Mouse (Mus musculus): ENCODE measurements around the gene Map2.

Map2 gene

DNA sequence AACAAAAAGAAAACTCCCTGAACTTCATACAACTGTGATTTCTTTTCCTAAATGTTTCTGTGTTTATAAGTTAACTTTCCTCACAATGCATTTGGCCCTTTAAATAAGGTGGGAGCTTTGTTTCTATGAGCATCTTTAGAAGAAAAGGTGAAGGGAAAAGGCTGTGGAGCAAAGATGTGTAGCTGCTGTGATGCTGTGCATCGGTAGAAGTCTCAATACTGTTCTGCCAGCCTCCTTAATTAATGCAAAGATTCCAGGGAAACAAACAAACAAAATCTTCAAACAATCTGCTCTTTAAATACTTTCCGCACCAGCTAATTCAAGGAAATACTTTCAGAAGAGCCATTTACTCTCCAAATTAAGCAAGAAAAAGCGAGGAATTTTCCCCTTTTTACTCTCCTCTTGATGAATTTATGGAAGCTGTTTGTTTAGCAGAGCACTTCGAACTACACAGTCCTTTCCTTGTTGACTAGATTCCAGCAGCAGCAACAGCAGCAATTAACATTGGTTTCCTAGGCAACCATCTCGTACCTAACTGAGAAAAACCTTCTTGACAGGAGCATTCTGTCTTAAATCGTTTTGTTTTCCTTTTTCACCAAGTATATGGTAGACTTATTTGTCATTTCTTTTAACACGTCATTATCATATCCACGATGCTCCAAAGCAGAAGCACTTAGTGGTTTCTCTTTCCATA is 220.0 kb downstream of the Map2 start:
- no peak for DNase-seq (ENCODE audit: low read depth, low spot score)

DNA sequence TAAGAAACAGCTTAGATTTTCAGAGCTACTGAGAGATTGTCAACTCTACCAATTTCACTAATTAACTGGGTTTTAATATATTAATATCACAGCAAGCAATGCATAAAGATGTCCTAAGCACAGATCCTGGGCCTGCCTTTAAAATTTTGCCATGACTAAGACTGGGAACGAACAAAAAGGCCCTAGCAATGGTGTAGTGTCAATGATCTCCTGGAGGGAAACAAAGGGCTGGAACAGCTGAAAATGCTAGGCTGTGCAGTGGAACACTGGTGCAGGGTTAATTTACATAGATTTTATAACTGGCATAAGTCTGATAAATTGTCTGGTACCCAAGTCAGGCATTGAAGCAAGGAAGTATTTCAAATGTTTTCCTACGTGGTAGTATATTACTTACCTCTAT is 220.8 kb downstream of the Map2 start:
- no peak for DNase-seq (ENCODE audit: low read depth, low spot score)

DNA sequence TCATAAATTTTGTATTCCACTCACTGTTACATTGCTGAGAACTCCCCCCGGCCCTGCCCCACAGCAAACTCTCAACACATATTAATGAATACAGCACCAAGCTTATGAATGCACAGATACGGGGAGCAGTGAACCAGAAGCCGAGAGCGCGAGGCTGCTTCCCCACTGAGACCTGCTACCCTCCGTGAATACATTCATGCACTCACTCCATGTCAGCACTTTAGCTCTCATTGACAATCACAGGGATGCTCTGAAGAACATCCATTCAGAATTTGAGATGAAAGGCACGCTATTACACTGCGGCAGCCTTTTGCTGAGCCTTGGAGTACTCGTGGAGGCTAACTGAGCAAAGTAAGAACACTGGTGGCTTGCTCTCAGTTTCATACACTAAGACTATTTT is 226.8 kb downstream of the Map2 start:
- DNase-seq (ENCODE audit: low read depth, low spot score): no peak

DNA sequence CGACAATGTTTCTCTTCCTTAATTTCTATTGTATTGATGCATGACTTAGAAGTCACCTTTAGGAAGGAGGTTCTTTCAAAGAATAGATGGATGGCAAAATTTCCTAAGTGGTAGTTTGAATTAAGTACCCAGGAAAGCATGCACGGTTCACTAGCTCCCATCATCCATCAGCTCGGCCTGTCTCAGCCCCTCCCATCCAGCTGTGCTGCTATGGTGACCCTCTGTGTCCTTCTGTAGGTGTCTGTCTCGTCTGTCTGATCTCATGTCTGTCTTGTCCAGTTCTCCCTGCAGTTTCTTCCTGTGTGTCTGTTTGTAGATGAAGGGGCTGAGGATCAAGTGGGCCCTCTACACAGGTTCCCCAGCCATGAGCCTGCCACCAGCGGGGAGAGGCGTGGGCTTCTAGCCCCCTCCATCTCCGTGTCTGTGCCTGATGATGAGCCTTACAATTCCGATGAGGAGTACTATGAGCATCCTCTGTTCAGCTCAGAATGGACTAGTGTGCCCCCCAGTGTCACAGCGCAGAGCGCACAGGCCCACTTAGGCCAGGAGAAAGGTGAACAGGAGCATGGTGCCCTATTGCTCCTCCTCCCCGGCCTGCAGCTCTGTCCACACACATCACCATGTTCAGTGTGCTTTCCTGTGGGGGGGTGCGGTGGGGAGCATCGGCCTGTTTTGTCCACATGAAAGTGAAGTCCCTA is 232.3 kb downstream of the Map2 start:
- DNase-seq (ENCODE audit: low read depth, low spot score): no peak

DNA sequence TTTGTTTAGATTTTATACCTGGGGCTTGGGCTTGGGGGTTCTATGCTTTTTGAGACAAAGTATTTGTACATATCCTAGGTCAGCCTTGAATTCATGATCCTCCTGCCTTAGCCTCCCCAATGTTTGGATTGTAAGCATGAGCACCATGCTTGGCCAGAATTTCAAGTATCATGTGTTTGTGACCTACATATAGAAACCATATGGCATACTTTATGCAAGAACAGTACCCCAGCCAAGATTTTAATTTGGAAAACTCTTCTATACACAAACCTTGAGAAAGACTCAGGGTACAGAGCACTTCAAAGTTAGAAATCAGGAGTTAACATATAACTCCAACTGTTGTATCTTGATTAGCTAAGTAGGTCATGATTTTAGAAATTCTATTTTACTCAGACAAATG is 243.3 kb downstream of the Map2 start:
- no peak for DNase-seq (ENCODE audit: low read depth, low spot score)

DNA sequence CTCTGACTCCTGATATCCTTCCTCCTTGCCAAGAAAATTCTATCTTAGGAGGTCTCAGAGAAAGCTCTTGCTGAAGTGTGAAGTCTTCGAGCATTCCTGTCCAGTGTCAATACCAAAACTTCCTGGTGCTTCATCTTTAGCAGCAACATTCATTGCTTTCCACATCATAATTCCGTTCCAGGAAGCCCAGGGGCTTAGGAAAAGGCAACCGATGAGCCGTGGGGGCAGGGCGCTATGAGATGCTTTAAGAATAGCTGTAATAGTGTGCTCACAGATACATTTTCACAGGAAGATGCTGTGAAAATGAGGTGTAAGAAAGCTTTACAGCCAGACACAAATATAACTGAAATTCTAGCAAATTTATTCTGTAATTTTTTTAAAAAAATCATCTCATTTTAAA is 251.0 kb downstream of the Map2 start:
- no peak for DNase-seq (ENCODE audit: low read depth, low spot score)

DNA sequence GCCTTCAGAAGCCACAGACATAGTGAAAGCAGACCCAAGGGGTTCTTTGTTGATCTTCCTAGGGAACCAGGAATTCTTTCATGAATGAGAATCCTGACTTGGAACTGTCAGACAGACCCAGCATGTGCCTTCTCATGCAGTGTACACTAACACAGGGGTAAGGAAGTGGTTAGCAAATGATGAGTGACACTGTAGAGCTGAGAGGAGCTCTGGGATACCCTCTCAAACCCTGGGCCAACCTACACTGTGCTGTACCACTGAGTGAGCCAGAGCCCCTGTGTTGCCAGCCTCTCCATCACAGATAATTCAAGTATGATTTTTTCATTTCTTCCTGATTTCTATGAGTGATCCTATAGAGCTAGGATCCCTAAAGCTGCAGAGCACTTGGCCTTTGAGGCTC is 255.9 kb downstream of the Map2 start:
- no peak for DNase-seq (ENCODE audit: low read depth, low spot score)

DNA sequence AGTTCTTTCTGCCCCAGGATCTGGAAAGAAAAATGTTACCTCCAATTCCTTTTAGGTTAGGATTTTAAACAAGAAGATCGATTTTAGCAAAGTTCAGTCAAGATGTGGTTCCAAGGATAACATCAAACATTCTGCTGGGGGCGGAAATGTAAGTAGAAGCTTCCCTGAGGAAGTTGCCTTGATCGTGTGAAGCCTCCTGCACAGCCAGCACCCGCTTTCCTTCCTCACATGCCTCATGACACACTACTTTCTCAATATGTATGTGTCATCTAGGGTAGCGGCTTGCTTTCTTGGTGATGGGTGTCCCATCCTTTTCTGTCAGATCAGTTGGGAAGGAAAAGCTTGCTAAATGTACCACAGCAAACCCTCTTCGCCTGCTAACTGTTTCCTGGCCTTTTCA is 256.4 kb downstream of the Map2 start:
- DNase-seq (ENCODE audit: low read depth, low spot score): no peak

DNA sequence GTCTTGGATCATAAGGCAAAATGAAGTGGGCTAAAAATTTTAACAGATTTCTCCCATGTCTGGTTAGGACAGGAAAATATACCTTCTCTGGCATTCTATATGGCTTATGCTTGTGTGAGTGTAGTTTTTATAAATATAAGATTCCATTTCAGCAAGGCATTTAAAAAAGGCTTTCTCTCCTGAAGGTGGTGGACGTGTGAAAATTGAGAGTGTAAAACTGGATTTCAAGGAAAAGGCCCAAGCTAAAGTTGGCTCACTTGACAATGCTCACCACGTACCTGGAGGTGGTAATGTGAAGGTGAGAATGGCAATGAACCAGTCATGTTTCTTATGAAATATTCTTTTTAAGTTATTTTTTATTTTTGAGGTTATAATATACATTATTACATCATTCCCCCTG is 263.0 kb downstream of the Map2 start:
- DNase-seq (ENCODE audit: low read depth, low spot score): no peak

DNA sequence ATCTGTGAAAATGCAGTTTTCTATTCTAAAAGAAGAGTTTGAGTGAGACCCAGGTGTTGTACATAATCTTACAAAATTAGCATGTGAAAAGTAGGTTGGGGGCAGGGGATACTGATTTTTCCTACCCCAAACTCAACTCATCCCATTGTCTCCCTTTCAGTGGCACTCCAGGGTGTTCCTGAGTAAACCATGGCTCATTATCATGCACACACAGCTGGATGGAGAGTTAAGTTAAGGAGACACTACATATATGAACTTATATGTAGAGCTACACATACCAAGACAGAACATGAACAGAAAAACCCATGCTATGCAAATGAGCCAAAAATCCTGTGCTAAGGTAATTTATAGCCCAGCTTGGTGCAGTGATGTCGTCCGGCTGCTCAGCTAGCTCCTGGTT is 267.8 kb downstream of the Map2 start:
- DNase-seq (ENCODE audit: low read depth, low spot score): no peak

DNA sequence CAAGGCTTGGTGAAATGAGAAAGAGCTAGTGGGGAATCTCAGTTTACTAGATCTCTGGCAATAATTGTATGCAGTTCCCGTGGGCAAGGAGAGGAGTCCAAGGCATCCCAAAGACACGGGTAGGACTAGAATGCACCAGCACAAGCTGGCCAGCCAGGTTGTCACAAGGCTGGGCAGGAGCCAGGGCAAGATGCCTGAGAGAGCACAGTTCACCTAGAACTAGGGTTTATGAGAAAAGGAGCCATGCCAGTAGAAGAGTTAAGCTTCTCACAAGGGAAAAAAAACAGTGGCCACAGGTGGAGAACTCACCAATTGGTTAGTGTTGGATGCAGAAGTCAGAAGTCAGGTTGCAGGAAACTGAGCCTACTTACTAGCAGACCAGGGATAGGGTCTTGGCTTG is 274.4 kb downstream of the Map2 start:
- no peak for DNase-seq (ENCODE audit: low read depth, low spot score)

DNA sequence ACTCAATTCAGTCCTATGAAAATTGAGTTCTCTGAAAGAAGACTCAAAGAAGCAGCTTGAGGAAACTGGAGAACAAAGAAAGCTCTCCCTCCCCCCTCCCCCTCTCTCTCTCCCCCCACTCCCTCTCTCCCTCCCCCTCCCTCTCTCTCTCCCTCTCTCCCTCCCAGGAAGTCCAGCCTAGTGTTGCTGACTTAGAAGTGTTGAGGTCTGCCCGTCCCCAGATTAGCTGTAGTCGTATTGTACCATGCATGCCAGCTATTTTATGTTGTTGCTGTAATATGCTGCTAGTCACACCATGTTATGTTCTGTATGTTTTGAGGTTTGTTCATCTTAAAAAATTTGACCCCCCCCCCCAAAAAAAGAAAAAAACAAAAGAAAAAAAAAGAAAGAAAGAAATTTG is 281.5 kb downstream of the Map2 start:
- no peak for DNase-seq (ENCODE audit: low read depth, low spot score)

DNA sequence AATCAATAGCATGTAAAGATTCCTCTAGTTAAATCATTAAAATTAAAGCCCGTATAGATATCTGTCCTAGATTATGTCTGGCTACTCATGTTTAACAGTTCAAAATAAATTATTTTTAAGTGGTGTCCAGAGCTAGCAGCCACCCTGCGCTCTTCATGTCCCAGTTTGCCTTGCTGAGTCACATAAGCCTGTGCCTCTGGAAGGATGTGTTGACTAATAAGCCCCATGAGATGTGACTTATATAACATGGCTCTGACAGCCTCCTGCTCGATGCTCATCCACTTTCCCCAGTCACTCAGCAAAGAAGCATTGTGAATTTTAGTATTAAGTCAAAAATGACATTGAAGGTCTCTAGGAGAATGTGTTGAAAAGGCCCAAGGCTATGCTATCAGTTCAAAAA is 282.7 kb downstream of the Map2 start:
- no peak for DNase-seq (ENCODE audit: low read depth, low spot score)

DNA sequence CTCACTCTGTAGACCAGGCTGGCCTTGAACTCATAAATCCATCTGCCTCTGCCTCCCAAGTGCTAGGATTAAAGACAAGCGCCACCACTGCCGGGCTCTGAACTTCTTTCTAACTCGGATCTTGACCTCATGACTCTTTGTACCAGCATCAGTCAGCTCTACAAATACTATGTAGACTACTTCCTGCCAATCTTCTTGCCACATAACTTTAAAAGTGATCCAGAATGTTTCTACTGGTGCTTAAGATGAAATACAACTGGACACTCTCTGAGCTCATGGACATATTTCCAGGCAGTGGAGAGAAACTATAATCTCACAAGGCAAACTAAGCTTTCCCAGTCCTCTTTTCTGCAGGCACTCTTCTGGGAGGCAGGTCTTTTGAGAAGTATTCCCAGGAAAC is 284.3 kb downstream of the Map2 start:
- no peak for DNase-seq (ENCODE audit: low read depth, low spot score)

DNA sequence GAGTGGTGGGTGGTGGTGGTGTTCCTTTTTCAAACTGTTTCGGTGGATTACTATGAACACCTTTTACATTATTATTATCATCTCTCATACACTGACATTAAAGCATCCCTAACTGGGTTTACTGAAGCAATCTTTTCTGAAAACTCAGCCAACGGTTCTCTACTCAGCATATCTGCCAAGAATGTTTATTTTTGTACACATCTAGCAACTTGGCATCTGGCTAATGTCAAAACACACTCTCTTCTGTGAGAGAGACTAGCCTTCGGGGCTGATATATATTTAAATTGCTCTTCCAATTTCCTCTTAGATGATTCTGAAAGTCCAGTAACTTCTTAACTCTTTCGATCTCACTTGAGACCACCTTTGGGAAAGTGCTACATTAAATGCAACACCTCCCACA is 285.8 kb downstream of the Map2 start:
- DNase-seq (ENCODE audit: low read depth, low spot score): no peak

DNA sequence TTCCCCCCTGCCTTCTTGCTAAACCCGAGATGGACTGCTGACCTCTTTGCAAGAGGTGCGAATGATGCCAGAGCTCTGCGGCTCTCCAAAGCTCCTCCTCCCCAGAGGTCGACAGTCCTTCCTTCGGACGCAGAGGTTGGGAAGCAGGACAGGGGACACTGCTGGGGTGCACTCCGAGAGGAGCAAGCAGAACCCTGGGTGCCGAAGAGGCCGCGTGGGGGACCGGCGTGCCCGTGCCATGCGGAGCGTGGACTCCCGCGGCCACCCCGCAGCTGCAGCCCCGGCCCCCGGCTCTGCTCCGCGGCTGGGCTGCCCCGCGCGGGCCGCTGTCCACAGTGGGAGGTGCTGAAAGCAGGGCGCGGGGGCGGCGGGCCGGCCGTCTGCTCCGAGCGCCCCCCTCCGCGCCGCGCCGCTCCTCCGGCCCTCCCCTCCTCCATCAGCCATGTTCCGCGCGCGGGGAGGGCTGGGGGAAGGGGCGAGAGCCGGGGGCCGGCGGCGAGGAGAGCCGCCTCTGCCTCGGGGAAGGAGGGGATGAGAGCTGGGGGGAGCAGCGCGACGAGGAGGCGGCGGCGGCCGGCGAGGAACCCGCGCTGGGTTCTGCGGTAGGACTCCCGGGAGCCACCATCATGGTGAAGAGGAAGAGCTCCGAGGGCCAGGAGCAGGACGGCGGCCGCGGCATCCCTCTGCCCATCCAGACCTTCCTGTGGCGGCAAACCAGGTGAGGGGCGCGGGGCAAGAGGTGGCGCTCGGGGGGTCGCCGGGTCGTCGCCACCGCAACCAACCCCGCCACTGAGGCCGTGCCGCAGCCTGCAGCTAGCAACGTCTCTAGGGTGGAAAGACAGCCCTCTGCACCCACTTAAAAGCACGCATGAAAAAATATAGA is 293.0 kb downstream of the Map2 start, which contains the start of gene Unc80:
TSS of gene Unc80 (plus strand) at position 547 of the 883 bp plus-strand sequence.
- no peak for DNase-seq (ENCODE audit: low read depth, low spot score)

DNA sequence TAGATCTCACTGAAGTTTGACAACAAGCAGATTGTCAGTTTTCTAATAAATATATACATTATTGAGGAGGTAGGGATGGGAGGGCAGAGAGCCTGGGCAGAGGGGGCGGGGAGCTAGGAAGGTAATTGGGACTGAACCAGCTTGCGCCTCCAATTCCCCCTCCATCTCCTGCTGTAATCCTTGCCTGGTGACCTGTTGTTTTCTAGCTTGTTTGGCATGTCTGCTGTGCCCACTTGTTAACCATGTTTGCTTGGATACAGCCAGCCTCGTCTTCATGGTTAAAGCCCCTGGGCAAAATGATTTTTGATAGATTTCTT is 293.6 kb downstream of the Map2 start:
- DNase-seq (ENCODE audit: low read depth, low spot score): no peak

DNA sequence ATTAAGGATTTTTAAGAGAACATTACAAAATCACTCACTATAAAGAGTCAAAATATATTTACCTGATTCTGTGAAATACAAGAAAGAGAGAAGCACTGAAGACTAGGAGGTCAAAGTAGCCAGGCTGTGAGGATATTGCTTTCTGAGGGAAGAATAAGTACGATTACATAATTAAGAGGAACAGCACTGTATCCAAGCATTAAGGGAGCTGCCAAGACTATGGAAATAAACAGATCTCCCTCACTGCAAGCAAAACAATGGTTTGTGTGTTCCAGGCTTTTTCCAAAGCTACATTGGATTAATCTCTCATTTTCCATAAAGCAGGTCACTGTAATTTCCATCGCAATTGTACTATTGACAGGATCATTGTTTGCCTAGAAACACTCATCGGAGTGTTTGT is 307.7 kb downstream of the Map2 start:
- no peak for DNase-seq (ENCODE audit: low read depth, low spot score)

All from brain, embryonic 18.5 days (tissue).